Comparison of ENCODE assay signal across 8 mouse cellular contexts in genomic region chr11:102773713-102774611, GRCm38 (mm10). TPM values are rescaled to one million over a fixed set of nuclear protein-coding genes. Genes with fewer than 3 reads are reported as not detected.
DNase-seq lines count a peak whose midpoint lies in the region; ATAC-seq and TF ChIP-seq lines count a peak whose summit lies in the region.

No protein-coding gene starts in this region.

- H3K27ac ChIP-seq in ES-E14 (ENCODE audit: insufficient read depth, low read depth, low read length, poor library complexity, severe bottlenecking) = no peak overlapping the region
- peak overlapping the region; percentile 86 for H3K27ac ChIP-seq in forebrain, embryonic 12.5 days
- peak overlapping the region; percentile 58 for H3K27ac ChIP-seq in heart, postnatal 0 days (ENCODE audit: low read depth)
- no peak overlapping the region for H3K27ac ChIP-seq in liver, embryonic 16.5 days (ENCODE audit: low read length)
- peak overlapping the region; percentile 92 for H3K27ac ChIP-seq in neural tube, embryonic 14.5 days (ENCODE audit: low read depth, low read length)

- peak overlapping the region; percentile 95 for H3K4me2 ChIP-seq in forebrain, embryonic 12.5 days
- H3K4me2 ChIP-seq in heart, postnatal 0 days (ENCODE audit: low read depth, low read length) = peak overlapping the region; percentile 79
- H3K4me2 ChIP-seq in liver, embryonic 16.5 days (ENCODE audit: low read depth, low read length) = peak overlapping the region; percentile 70
- peak overlapping the region; percentile 87 for H3K4me2 ChIP-seq in neural tube, embryonic 14.5 days (ENCODE audit: low read depth, low read length)

- peak overlapping the region; percentile 52 to 60 for H3K4me3 ChIP-seq in ES-E14 (ENCODE audit: insufficient read depth in 1 of 2, low read depth in 1 of 2, low read length in 2 of 2, poor library complexity in 1 of 2, severe bottlenecking in 1 of 2)
- H3K4me3 ChIP-seq in forebrain, embryonic 12.5 days (replicated peaks) = peak overlapping the region; percentile 57
- H3K4me3 ChIP-seq in heart, postnatal 0 days (ENCODE audit: low read depth, low read length) = peak overlapping the region; percentile 48
- peak overlapping the region; percentile 49 for H3K4me3 ChIP-seq in liver, embryonic 16.5 days (ENCODE audit: low read depth, low read length)
- peak overlapping the region; percentile 60 for H3K4me3 ChIP-seq in neural tube, embryonic 14.5 days (ENCODE audit: low read depth, low read length)

- TF ChIP-seq EP300 in heart, postnatal 0 days (IDR thresholded peaks at IDR 0.05; ENCODE audit: low read depth) = no peak

- DNase-seq in ES-E14 (ENCODE audit: low read depth, low spot score) = peak; percentile 75
- DNase-seq in c-Kit-positive CD71-positive TER-119-positive erythroid progenitor cells, embryonic 14.5 days (ENCODE audit: low spot score) = peak; percentile 63
- DNase-seq in heart, postnatal 0 days (ENCODE audit: low spot score) = peak; percentile 73
- DNase-seq in kidney, postnatal 4 days = peak; percentile 92 to 93
- DNase-seq in testis, postnatal 14 days (ENCODE audit: low spot score) = peak; percentile 79

- H3K9me3 ChIP-seq in ES-E14 (ENCODE audit: control insufficient read depth, insufficient read depth, low read depth, low read length) = no peaks in the 10 kb centered on the region
- H3K9me3 ChIP-seq in forebrain, embryonic 12.5 days = no peaks in the 10 kb centered on the region
- no peaks in the 10 kb centered on the region for H3K9me3 ChIP-seq in heart, postnatal 0 days (replicated peaks; ENCODE audit: control insufficient read depth, low read length)
- H3K9me3 ChIP-seq in liver, embryonic 16.5 days (replicated peaks; ENCODE audit: control insufficient read depth, low read length) = no peaks in the 10 kb centered on the region
- H3K9me3 ChIP-seq in neural tube, embryonic 14.5 days (ENCODE audit: control insufficient read depth, low read length) = no peaks in the 10 kb centered on the region

- ATAC-seq in forebrain, embryonic 12.5 days (ENCODE audit: low FRiP score) = peak; percentile 47
- peak; percentile 42 for ATAC-seq in heart, postnatal 0 days (ENCODE audit: insufficient read depth, low read depth)
- peak; percentile 27; the same call in 1 of the 2 replicates for ATAC-seq in liver, embryonic 16.5 days (ENCODE audit: low read depth)
- ATAC-seq in neural tube, embryonic 14.5 days (ENCODE audit: low read depth) = peak; percentile 55

- H3K4me1 ChIP-seq in ES-E14 (ENCODE audit: control insufficient read depth in 2 of 2, insufficient read depth in 2 of 2, low read length in 2 of 2, poor library complexity in 1 of 2) = peaks cover 3 to 13% of the 10 kb centered on the region in 2 experiments; a peak in 3 of 4 replicates
- peaks cover 65% of the 10 kb centered on the region for H3K4me1 ChIP-seq in forebrain, embryonic 12.5 days
- H3K4me1 ChIP-seq in heart, postnatal 0 days (ENCODE audit: control insufficient read depth, insufficient read depth) = peaks cover 19% of the 10 kb centered on the region
- H3K4me1 ChIP-seq in liver, embryonic 16.5 days (ENCODE audit: control insufficient read depth, low read depth, low read length) = peaks cover 6% of the 10 kb centered on the region
- peaks cover 25% of the 10 kb centered on the region for H3K4me1 ChIP-seq in neural tube, embryonic 14.5 days (ENCODE audit: control insufficient read depth, insufficient read depth, low read length)

- H3K36me3 ChIP-seq in ES-E14 (ENCODE audit: control insufficient read depth, insufficient read depth, low read length, poor library complexity, severe bottlenecking) = peaks cover 7% of the 10 kb centered on the region; the same call in 1 of the 2 replicates
- peaks cover 9% of the 10 kb centered on the region for H3K36me3 ChIP-seq in forebrain, embryonic 12.5 days (replicated peaks)
- H3K36me3 ChIP-seq in heart, postnatal 0 days (replicated peaks; ENCODE audit: control insufficient read depth, insufficient read depth, low read length) = no peaks in the 10 kb centered on the region
- H3K36me3 ChIP-seq in liver, embryonic 16.5 days (ENCODE audit: control insufficient read depth, insufficient read depth) = no peaks in the 10 kb centered on the region
- peaks cover 7% of the 10 kb centered on the region for H3K36me3 ChIP-seq in neural tube, embryonic 14.5 days (ENCODE audit: control insufficient read depth, insufficient read depth, low read length)

- H3K9ac ChIP-seq in ES-E14 (ENCODE audit: insufficient read depth, low read depth, low read length, poor library complexity, severe bottlenecking) = peak overlapping the region; percentile 65
- H3K9ac ChIP-seq in forebrain, embryonic 12.5 days = peak overlapping the region; percentile 75
- peak overlapping the region; percentile 23; the same call in 1 of the 2 replicates for H3K9ac ChIP-seq in heart, postnatal 0 days (replicated peaks; ENCODE audit: low read depth, low read length)
- no peak overlapping the region for H3K9ac ChIP-seq in liver, embryonic 16.5 days (ENCODE audit: low read depth, low read length)
- peak overlapping the region; percentile 90 for H3K9ac ChIP-seq in neural tube, embryonic 14.5 days (replicated peaks; ENCODE audit: low read depth, low read length)

- in situ Hi-C loops in ES-E14 (cut with MboI; ENCODE audit: low sequenced_read_pairs in 2 of 2, unreplicated experiment in 2 of 2) = no loop called here

- WGBS in forebrain, embryonic 12.5 days = under 1% methylated on average over 46 of the region's 46 CpGs
- WGBS in heart, postnatal 0 days = under 1% methylated on average over 41 of the region's 46 CpGs
- under 1% methylated on average over 46 of the region's 46 CpGs for WGBS in liver, embryonic 16.5 days (ENCODE audit: insufficient replicate concordance)
- WGBS in neural tube, embryonic 14.5 days = under 1% methylated on average over 46 of the region's 46 CpGs

- 0 out of 2 replicates have a peak, but pooled peaks cover 16% of the 10 kb centered on the region for H3K27me3 ChIP-seq in forebrain, embryonic 12.5 days
- no peaks in the 10 kb centered on the region for H3K27me3 ChIP-seq in heart, postnatal 0 days (ENCODE audit: control insufficient read depth, insufficient read depth, low read length)
- H3K27me3 ChIP-seq in liver, embryonic 16.5 days (ENCODE audit: control insufficient read depth, insufficient read depth, low read depth, low read length) = peaks cover 20% of the 10 kb centered on the region
- no peaks in the 10 kb centered on the region for H3K27me3 ChIP-seq in neural tube, embryonic 14.5 days (ENCODE audit: control insufficient read depth, insufficient read depth, low read length)

- peak; percentile 97 for TF ChIP-seq CTCF in heart, postnatal 0 days (IDR thresholded peaks at IDR 0.05; ENCODE audit: low read depth)

TF ChIP-seq in ES-E14, 5 proteins besides CTCF, POLR2A, EP300 and RAD21:
- TF ChIP-seq MAFK (IDR thresholded peaks at IDR 0.05; ENCODE audit: insufficient read depth, low read depth, low read length) = no peak
- TF ChIP-seq ZC3H11A (IDR thresholded peaks at IDR 0.05; ENCODE audit: borderline replicate concordance, low read depth, low read length) = peak; percentile 89; the same call in 1 of the 2 replicates
- peak; percentile 49; the same call in 1 of the 2 replicates for TF ChIP-seq HCFC1 (IDR thresholded peaks at IDR 0.05; ENCODE audit: borderline replicate concordance, insufficient read depth, low read length)

RNA-seq across cellular contexts. Expression of gene Adam11, which starts 12.7 kb away (rescaled TPM):
- 1.7 and 2.5 TPM in 2 replicates for total RNA-seq in ES-E14 (2012; rRNA removed)
- polyA plus RNA-seq in forebrain, embryonic 12.5 days (2016; fragmentation: Nextera tagmentation; extraction: Ambion mirVana) = 22.7 and 23.0 TPM in 2 replicates
- 7.4 and 13.6 TPM in 2 replicates for total RNA-seq in heart, postnatal 0 days (2014; rRNA removed; ENCODE audit: low replicate concordance)
- polyA plus RNA-seq in heart, postnatal 0 days (2015; fragmentation: Nextera tagmentation; extraction: Ambion mirVana) = 3.2 and 3.4 TPM in 2 replicates
- 0.08 and 0.35 TPM in 2 replicates for polyA plus RNA-seq in liver, embryonic 16.5 days (2015; fragmentation: Nextera tagmentation; extraction: Ambion mirVana)
- polyA plus RNA-seq in neural tube, embryonic 14.5 days (2014; fragmentation: Nextera tagmentation; extraction: Ambion mirVana) = 22.2 and 31.8 TPM in 2 replicates

RNA-seq across cellular contexts. Expression of gene Gjc1, which starts 45.5 kb away (rescaled TPM):
- total RNA-seq in ES-E14 (2012; rRNA removed) = 74.8 and 77.1 TPM in 2 replicates
- 90.5 and 103 TPM in 2 replicates for polyA plus RNA-seq in forebrain, embryonic 12.5 days (2016; fragmentation: Nextera tagmentation; extraction: Ambion mirVana)
- total RNA-seq in heart, postnatal 0 days (2014; rRNA removed; ENCODE audit: low replicate concordance) = 19.2 and 29.4 TPM in 2 replicates
- polyA plus RNA-seq in heart, postnatal 0 days (2015; fragmentation: Nextera tagmentation; extraction: Ambion mirVana) = 41.1 and 42.7 TPM in 2 replicates
- polyA plus RNA-seq in liver, embryonic 16.5 days (2015; fragmentation: Nextera tagmentation; extraction: Ambion mirVana) = 0.91 and 1.4 TPM in 2 replicates
- polyA plus RNA-seq in neural tube, embryonic 14.5 days (2014; fragmentation: Nextera tagmentation; extraction: Ambion mirVana) = 34.1 and 34.7 TPM in 2 replicates

Comparison
In these comparisons a context has a peak if more than half of its experiments do, and no peak if none do; other contexts are left out.
1. H3K27ac ChIP-seq: peak in forebrain, embryonic 12.5 days (single experiment), heart, postnatal 0 days (single experiment) and neural tube, embryonic 14.5 days (single experiment); none in ES-E14 (single experiment) and liver, embryonic 16.5 days (single experiment).
2. RNA of gene Gjc1, which starts 45.5 kb away (polyA plus RNA-seq): 90.5 to 103 TPM in forebrain, embryonic 12.5 days, 41.1 to 42.7 TPM in heart, postnatal 0 days and 34.1 to 34.7 TPM in neural tube, embryonic 14.5 days; 0.91 to 1.4 TPM in liver, embryonic 16.5 days; every median in the first group is over 10 times any median in the second.
3. Peak in every context shown above with its lines, with median percentiles within 50 percentile points of each other: DNase-seq, H3K4me3 ChIP-seq, ATAC-seq and H3K4me2 ChIP-seq.